Mouse (Mus musculus) bone marrow macrophage, adult 2 months (primary cell): ENCODE results near the gene T.

Experiments
- CTCF ChIP-seq: IDR thresholded peaks from 2 replicates; pipeline ENCODE4 v1.5.1; 2012; ENCODE audit warnings: low read depth, mild to moderate bottlenecking, low read length, moderate library complexity
- POLR2A ChIP-seq: IDR thresholded peaks from 2 replicates; pipeline ENCODE4 v1.6.1; 2012; ENCODE audit warnings: mild to moderate bottlenecking, low read depth, low read length, borderline replicate concordance

GRCm38 (mm10) chr17:8429896-8430295, 4.3 kb upstream of the T start:
- TF ChIP-seq CTCF (no peak), POLR2A (no peak)
